Mouse (Mus musculus): ENCODE measurements around the gene Frg2f1.

DNA sequence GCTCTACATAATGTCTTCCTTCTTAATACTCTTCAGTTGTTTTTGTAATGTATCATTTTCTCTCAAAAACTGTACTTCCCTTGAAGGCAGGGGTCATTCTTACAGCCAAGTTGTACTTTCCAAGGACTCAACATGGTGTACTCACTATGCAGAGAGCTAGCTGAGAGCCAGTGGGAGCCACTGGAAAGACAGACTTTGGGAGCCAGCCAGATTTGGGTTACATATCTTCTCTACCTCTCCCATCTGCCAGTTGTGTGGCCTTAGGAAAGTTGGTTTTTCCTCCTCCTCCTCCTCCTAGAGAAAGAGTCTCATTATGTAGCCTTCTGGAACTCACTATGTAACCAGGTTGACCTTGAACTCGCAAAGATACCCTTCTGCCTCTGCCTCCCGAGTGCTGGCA is 14.9 kb downstream of the Frg2f1 start:
- TF ChIP-seq POLR2A (IDR thresholded peaks at IDR 0.05; ENCODE audit: borderline replicate concordance, low read depth, low read length) (no peak), CTCF (IDR thresholded peaks at IDR 0.05; ENCODE audit: low read depth, low read length) (no peak)
